Mouse (Mus musculus) frontal cortex, postnatal 10 days (tissue): Measurements from ENCODE around the gene B4galt4.
A peak's percentile ranks its signal among the peaks of the same experiment; 100 is the strongest.
"Not testable (repeated sequence)": the region's sequence is repeated elsewhere in the genome, so short reads cannot be mapped to it uniquely, and the experiment has no call there.

Experiments
- DNase-seq, 2 experiments: peaks; one replicate each; pipeline ENCODE4 v3.0.0; 2022; ENCODE audit warnings: low spot score in 2 of 2, mixed read lengths in 1 of 2

Gene B4galt4

GRCm38 (mm10) chr16:38769529-38769928, 27.5 kb downstream of the B4galt4 start:
- no peak for DNase-seq

GRCm38 (mm10) chr16:38771145-38771544, 29.1 kb downstream of the B4galt4 start:
- no peak for DNase-seq

- DNase-seq = no peak
These were observed 30.9 kb downstream of the B4galt4 start for GRCm38 (mm10) chr16:38772906-38773496.

- DNase-seq = no peak
These were observed 33.1 kb downstream of the B4galt4 start for GRCm38 (mm10) chr16:38774964-38775746.

GRCm38 (mm10) chr16:38776342-38776741, 34.3 kb downstream of the B4galt4 start:
- no peak for DNase-seq

- no peak for DNase-seq
These were observed 39.0 kb downstream of the B4galt4 start for GRCm38 (mm10) chr16:38780960-38781572.

- DNase-seq = no peak
These were observed 39.9 kb downstream of the B4galt4 start for GRCm38 (mm10) chr16:38781946-38782345.

GRCm38 (mm10) chr16:38782524-38783067, 40.5 kb downstream of the B4galt4 start:
- no peak for DNase-seq

GRCm38 (mm10) chr16:38785301-38785700, 43.2 kb downstream of the B4galt4 start:
- no peak for DNase-seq

GRCm38 (mm10) chr16:38789016-38789415, 47.0 kb downstream of the B4galt4 start:
- DNase-seq = no peak

- DNase-seq = no peak
These were observed 47.9 kb downstream of the B4galt4 start for GRCm38 (mm10) chr16:38789966-38790365.

- DNase-seq = no peak
These were observed 51.1 kb downstream of the B4galt4 start for GRCm38 (mm10) chr16:38793120-38793519.

GRCm38 (mm10) chr16:38798957-38799450, 56.9 kb downstream of the B4galt4 start:
- no peak for DNase-seq

GRCm38 (mm10) chr16:38800091-38800490, 58.0 kb downstream of the B4galt4 start, which contains the start of gene Upk1b:
Gene Upk1b (minus strand): TSS chr16:38800328.
- DNase-seq = no peak

- not testable (repeated sequence) for DNase-seq
These were observed 65.7 kb downstream of the B4galt4 start for GRCm38 (mm10) chr16:38807796-38808195.

GRCm38 (mm10) chr16:38810196-38810595, 68.1 kb downstream of the B4galt4 start:
- no peak for DNase-seq

GRCm38 (mm10) chr16:38812521-38812920, 70.5 kb downstream of the B4galt4 start:
- peak; percentile 36 to 64 for DNase-seq
